Mouse (Mus musculus): ENCODE data around the gene Akr1b7.

Gene Akr1b7

DNA sequence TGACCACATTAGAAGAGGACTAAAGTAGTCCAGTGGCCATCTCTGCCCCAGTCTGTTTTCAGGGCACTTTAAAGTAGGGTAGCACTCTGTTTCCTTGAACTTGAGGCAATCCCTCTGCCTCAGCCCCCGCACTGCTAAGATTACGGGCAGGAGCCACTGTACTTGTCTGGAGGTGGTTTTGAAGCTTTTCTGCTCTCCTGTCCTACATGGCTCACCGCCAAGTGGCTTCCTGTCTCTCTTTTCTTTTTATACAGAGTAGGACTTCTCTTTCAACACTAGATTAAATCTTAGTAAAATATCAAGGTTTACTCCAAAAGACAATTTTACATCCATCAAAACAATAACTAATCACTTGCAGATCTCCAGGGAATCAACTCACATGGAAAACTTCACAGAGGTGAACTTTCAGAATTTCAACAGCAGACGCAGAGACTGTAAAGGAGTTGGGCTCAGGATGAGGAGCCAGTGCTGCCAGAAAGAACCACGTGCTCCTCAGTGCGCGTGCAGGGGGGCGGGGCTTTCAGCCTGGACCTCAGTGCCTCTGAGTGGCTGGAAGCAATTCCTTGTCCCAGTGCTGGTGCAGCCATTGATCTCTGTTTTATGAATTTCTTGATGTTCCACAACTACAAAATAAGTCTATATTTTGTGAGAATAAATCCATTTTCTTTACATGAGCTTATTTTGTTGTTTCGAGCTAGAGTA, 29.6 kb downstream of the Akr1b7 start:
- DNase-seq = no peak

GRCm38 (mm10) chr6:34443791-34444190, 31.7 kb downstream of the Akr1b7 start:
- DNase-seq = no peak

DNA sequence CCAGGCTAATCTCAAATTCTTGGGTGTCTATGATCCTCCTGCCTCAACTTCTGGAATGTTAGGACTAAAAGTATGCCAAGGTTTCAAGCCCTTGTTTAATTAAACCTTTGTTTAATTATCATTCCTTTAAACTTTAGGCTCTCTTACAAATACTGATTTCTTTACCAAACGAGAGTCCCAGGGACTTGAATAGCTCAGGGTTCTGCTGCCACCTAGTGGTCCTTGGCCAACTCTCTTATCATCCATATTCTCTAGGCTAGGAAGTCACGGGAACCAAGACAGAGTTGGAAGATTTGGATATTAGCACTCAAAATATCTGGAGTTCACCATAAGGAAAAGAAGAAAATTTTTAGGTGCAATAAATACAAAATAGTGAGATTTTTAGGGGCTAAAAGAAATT, 35.8 kb downstream of the Akr1b7 start:
- peak; percentile 79 for DNase-seq

- no peak for DNase-seq
Observed at GRCm38 (mm10) chr6:34448696-34449095, 36.6 kb downstream of the Akr1b7 start.

- no peak for DNase-seq
Observed at GRCm38 (mm10) chr6:34452963-34453770, 41.0 kb downstream of the Akr1b7 start.

GRCm38 (mm10) chr6:34459456-34459855, 47.3 kb downstream of the Akr1b7 start:
- no peak for DNase-seq

- DNase-seq = no peak
Observed at GRCm38 (mm10) chr6:34460651-34461050, 48.5 kb downstream of the Akr1b7 start.

DNA sequence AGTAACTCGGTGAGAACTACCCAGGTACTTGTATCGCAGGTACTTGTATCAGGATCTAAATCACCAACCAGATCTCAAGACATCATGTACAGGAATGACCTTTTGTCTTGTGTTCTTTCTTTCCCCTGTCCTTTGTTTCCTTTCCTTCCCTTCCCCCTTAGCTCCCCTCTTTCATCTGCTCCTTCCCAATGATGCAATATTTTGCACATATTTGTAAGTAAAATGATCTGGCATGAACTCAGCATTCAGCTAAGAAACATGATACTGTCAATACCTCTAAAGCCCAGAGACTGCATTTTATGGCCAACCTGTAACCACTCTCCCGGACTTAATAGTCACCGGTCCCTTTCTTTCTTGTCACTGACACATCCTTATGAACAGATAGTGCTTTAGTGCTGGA, 51.4 kb downstream of the Akr1b7 start:
- DNase-seq = no peak

GRCm38 (mm10) chr6:34471434-34472110, 59.4 kb downstream of the Akr1b7 start:
- no peak for DNase-seq

Data from retina, postnatal 1 day (tissue).